Mouse (Mus musculus) embryo, embryonic 9.5 days (tissue): Measurements from ENCODE around the gene Zbtb17.

Experiments
- DNase-seq: peaks from one replicate; pipeline ENCODE4 v3.0.0-alpha.2; 2017; ENCODE audit errors: extremely low spot score

Gene Zbtb17

GRCm38 (mm10) chr4:141425484-141426479, 18.7 kb upstream of the Zbtb17 start:
- DNase-seq: peak; percentile 24

DNA sequence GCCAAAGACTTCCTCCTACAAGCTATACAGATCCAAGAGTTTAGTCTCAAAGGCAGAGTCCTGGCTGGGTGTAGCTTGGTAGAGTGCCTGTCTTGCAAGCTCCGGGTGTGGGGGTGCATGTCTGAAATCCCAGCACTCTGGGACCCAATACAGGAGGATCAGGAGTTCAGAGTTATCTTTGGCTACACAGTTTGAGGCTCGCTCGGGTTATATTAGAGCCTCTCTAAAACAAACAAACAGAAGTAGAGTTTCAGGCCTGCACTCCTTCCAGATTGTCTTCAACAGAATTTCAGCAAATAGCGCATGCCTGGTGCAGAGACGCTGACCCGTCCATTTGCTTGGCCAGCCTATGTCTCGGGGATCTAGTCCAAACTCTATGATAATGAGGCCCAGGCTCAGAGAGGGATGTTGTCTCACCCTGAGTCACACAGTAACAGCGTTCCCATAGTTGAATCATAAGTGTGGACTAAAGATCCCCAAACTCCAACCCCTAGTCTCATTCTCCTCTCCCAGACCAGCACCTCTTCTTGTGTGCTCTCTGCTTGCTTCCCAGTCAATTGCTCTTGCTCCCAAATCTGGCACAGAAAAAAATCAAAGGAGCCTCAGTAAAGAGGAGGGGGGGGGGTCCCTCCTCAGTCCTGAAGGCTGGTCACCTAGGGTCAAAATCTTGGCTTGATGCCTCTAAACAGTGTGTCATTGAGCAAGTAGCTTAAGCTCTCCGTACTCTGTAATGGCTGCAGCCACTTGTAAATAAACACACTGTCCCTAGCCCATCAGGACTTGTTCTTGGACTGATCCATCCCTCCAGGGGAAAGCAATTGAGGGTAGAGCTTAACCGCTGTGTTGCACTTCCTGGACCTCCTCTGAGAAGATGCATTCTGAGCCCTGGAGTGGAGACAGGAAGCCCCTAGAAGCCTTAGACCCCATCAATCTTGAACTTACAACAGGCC, 17.4 kb upstream of the Zbtb17 start:
- DNase-seq: no peak

DNA sequence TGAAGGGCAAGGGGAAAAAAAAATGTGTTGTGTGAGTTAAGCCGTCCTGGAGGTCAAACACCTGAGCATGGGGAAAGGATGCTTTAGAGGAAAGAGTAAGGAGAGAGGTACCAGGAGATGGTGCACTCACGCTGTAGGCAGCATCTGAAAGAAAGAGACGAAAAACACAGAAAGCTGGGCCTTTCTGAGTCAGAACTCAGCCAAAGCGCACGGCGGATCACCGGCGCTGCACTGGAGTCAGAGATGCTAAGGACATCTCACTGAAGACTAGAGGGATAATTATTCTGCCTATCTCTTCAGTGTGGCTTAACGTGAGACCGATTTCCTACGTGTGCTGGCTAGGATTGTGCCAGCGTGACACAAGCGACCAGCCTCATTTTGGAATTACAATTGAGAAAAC, 16.5 kb upstream of the Zbtb17 start:
- no peak for DNase-seq

DNA sequence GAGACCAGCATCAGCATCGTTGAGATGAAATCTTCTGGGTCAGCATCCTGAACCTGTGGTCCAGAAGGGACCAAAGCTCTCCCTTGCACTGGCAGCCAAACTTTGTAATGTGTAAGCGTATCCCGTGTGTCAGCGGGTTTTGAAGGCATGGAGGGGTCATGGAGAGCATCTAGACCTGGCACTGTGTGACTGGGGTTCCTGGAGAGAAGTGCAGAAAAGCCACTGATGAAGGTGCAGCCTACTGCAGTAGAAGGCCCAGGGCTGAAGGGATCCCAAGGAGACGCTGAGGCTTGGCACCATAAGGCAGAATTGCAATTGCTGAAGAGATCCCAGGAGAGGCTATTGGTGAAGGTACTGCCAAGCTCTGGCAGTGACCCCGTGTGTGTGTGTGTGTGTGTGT, 15.1 kb upstream of the Zbtb17 start:
- DNase-seq: no peak

DNA sequence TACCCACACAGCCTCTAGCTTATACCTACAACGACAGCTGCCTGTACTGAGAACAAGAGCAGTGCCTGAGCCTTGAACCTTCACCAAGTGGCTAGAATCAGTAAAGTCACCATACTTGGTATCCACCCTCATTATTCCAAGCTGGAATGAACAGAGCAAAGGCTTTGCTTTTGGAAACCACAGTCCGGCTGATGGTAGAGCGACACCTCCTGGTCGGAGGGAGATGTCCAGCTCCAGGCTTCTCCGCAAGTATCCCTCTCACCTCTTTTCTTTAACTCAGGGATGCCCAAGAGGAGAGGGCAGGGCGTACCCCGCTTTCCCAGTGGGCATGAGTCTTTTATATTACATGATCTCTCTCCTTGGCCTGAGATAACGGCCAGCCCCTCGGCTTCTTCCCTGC, 14.6 kb upstream of the Zbtb17 start:
- DNase-seq: peak; percentile 38

DNA sequence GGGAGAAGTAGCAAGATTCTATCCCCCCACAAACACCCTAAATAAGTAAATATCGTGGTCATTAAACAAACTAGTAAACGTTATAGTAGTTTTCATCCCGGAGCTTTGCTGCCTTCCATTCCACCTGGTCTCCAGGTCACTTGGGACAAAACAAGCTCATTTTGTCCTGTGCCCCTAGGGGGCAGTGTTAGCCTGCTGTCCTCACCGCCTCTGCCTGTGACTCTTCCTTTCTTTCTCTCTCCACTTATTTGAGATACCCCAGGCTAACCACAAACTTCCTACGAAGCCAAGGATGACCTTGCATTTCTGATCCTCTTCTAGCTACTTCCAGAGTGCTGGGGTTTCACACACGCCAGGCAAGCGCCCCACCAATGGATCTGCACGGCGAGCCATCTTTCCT, 13.5 kb upstream of the Zbtb17 start:
- DNase-seq: peak; percentile 61

- DNase-seq: no peak
Observed at GRCm38 (mm10) chr4:141432666-141433065, 11.8 kb upstream of the Zbtb17 start.

GRCm38 (mm10) chr4:141433191-141433590, 11.3 kb upstream of the Zbtb17 start:
- no peak for DNase-seq

DNA sequence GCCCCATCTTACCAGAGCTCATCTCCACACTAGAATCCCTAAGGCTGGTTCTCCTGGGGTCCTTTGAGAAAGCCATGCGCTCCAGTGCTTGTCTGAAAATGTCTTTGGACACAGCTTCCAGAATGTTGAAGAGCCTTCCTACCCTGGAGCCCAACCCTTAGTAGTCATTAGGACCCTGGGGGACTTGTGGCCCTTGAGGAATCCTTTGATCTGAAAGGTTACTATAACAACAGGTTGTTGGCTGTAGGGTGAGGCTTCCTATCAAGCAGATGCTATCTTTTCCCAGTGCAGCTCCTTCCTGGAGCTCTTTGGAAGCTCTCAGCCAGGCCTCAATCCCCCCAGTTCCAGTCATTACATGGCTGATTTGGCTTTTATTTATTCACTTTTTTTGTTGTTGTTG, 8.5 kb upstream of the Zbtb17 start, which contains the start of gene Srarp:
Srarp (minus strand) TSS at position 132 of the 400 bp plus-strand sequence.
- no peak for DNase-seq

DNA sequence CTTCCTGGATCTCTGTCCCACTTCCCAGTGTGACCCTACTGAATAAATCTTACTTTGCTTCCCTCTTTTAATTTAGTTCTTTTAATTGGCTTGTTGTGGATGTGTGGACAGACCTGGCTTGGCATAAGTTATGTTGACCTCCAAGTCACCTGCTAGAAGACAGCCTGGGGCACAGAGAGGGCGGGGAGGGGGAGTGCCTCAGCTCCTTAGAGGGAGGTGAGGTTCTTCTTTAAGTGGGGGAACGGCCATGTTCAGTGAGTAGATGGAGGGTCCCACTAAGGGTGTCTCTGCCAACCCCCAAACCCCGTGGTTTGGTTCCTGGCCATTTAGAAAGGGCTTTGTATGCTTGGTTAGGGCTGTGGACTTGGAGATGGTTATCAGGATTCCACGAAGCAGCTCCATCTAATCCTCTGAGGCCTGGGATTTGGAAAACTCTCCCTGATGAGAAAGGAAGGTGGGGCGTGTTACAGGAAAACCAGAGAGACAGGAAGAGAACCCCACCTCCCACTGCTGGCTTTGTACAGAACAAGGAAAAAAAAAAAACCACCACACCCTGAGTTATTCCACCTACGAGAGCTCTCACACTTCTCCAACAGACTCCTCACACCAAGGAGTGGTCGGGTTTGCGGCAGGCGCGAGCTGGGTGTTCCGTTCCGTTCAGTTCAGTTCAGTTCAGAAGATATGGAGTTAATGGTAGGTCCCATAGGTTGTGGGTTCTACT, 5.2 kb upstream of the Zbtb17 start:
- no peak for DNase-seq

GRCm38 (mm10) chr4:141440877-141441276, 3.6 kb upstream of the Zbtb17 start:
- no peak for DNase-seq

GRCm38 (mm10) chr4:141443641-141444429, 619 bp upstream of the Zbtb17 start:
- DNase-seq: no peak

GRCm38 (mm10) chr4:141445328-141445720, 870 bp downstream of the Zbtb17 start:
- no peak for DNase-seq

GRCm38 (mm10) chr4:141446211-141446610, 1.8 kb downstream of the Zbtb17 start:
- DNase-seq: no peak

- no peak for DNase-seq
Observed at GRCm38 (mm10) chr4:141451251-141451650, 6.8 kb downstream of the Zbtb17 start.

GRCm38 (mm10) chr4:141451916-141452450, 7.5 kb downstream of the Zbtb17 start:
- no peak for DNase-seq

DNA sequence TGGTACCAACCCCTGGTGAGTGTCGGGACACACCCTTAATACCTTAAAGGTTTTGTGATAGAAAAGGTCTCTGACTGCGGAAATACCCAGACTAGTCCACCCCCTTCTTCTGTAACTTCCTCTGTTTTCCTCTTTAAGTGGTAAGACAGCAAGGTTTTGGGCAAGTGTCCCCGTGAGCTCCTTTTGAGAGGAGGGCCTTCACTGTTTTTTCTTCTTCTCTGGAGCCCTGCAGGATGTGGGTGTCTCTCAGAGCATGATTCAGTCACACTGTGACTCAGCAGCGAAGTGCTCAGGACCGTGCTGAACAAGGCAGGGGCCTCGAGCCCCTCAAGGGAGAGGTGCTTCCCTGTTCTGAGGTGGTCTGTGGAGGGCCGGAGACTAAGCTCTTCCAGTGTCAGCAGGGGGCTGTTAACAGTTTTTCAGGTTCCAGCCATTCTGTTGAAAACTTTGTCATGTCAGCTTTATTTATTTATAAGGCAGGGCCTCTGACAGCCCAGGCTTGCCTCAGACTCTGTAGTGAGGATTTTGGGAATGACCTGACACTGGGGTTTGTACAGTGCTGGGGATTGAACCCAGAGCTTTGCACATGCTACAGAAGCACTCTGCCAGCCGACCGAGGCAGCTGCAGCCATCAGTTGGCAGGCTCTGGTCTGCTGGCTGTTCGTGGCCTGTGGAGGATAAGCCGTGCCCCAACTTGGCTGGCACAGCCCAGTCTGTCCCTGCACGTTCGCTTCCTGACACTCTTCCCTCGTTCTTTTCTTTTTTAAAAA, 10.3 kb downstream of the Zbtb17 start:
- no peak for DNase-seq

- no peak for DNase-seq
Observed at GRCm38 (mm10) chr4:141455526-141455925, 11.1 kb downstream of the Zbtb17 start.

GRCm38 (mm10) chr4:141456193-141456938, 11.9 kb downstream of the Zbtb17 start:
- DNase-seq: no peak
